Mouse (Mus musculus) spleen, adult 2 months (tissue): ENCODE measurements around the gene Shroom3. TPM values are rescaled to one million over a fixed set of nuclear protein-coding genes. Genes with fewer than 3 reads are reported as not detected.

ENCODE experiments used
- DNase-seq, 2 experiments: peaks; one replicate each; pipeline versions ENCODE4 v3.0.0 to v3.0.0-alpha.2; 2012 to 2021; ENCODE audit warnings: low spot score in 2 of 2, low read depth in 1 of 2
- H3K27ac ChIP-seq: fragments of 200-500 bp; 2 replicates; pipeline ENCODE4 v1.5.1; 2012; ENCODE audit warnings: low read length, inconsistent platforms; ENCODE audit not compliant: insufficient read depth
- H3K27me3 ChIP-seq: fragments of 200-500 bp; 2 replicates; pipeline ENCODE4 v1.6.1; 2012; ENCODE audit warnings: mild to moderate bottlenecking, moderate library complexity, low read length, inconsistent platforms; ENCODE audit not compliant: control insufficient read depth, insufficient read depth
- H3K36me3 ChIP-seq: fragments of 200-500 bp; 2 replicates; pipeline ENCODE4 v1.6.1; 2012; ENCODE audit warnings: mild to moderate bottlenecking, low read length, inconsistent platforms; ENCODE audit not compliant: control insufficient read depth, insufficient read depth
- H3K4me1 ChIP-seq: fragments of 200-500 bp; 2 replicates; pipeline ENCODE4 v1.6.1; 2011; ENCODE audit warnings: inconsistent platforms; ENCODE audit not compliant: control insufficient read depth, insufficient read depth, insufficient read length
- H3K4me3 ChIP-seq: fragments of 200-500 bp; 2 replicates; pipeline ENCODE4 v1.5.1; 2011; ENCODE audit warnings: mild to moderate bottlenecking, inconsistent platforms; ENCODE audit not compliant: insufficient read depth, insufficient read length; ENCODE audit errors: extremely low read depth
- CTCF ChIP-seq: fragments of 200-500 bp; IDR thresholded peaks from 2 replicates; pipeline ENCODE4 v1.5.1; 2011; ENCODE audit warnings: mild to moderate bottlenecking, inconsistent platforms; ENCODE audit not compliant: insufficient read depth, insufficient read length, insufficient replicate concordance; ENCODE audit errors: extremely low read depth
- POLR2A ChIP-seq: fragments of 200-500 bp; IDR thresholded peaks from 2 replicates; pipeline ENCODE4 v1.6.1; 2011; ENCODE audit warnings: low read depth, low read length, inconsistent platforms
- WGBS: fragments of 180-500 bp; shearing (Covaris S2); methylation state at CpG from one replicate; pipeline ENCODE4 v1.1.7; 2018; 5-methylcytosine and 5-hydroxymethylcytosine counted together
- polyA plus RNA-seq: library from polyadenylated mRNA; depleted of rRNA; stranded (reverse); fragments of >200 nt; gene quantifications from 2 replicates; pipeline ENCODE4 v1.2.3, GENCODE M21; 2012

Gene Shroom3
- polyA plus RNA-seq, 1 experiment: 9.9 TPM

GRCm38 (mm10) chr5:92781082-92781481 is 97.8 kb downstream of the Shroom3 start:
- H3K4me3 ChIP-seq: no peak overlapping the region
- TF ChIP-seq POLR2A (no peak), CTCF (no peak)
- DNase-seq: no peak
- no peaks in the 10 kb centered on the region for H3K36me3 ChIP-seq
- H3K27ac ChIP-seq: no peak overlapping the region
- H3K4me1 ChIP-seq: no peaks in the 10 kb centered on the region
- no peaks in the 10 kb centered on the region for H3K27me3 ChIP-seq

- TF ChIP-seq POLR2A (no peak), CTCF (no peak)
- Histone ChIP-seq H3K4me1 (no peaks in the 10 kb centered on the region), H3K36me3 (no peaks in the 10 kb centered on the region), H3K27ac (no peak overlapping the region), H3K27me3 (no peaks in the 10 kb centered on the region), H3K4me3 (no peak overlapping the region)
- 91% methylated on average over 6 of the region's 6 CpGs for WGBS
- DNase-seq: no peak
Measured at GRCm38 (mm10) chr5:92784037-92784860, 101.0 kb downstream of the Shroom3 start.

GRCm38 (mm10) chr5:92785870-92786436 is 102.7 kb downstream of the Shroom3 start:
- no peak for TF ChIP-seq POLR2A
- TF ChIP-seq CTCF: no peak
- H3K4me3 ChIP-seq: no peak overlapping the region
- no peaks in the 10 kb centered on the region for H3K36me3 ChIP-seq
- H3K4me1 ChIP-seq: no peaks in the 10 kb centered on the region
- H3K27ac ChIP-seq: no peak overlapping the region
- WGBS: 91% methylated on average over 11 of the region's 11 CpGs
- DNase-seq: no peak
- H3K27me3 ChIP-seq: no peaks in the 10 kb centered on the region

- Histone ChIP-seq H3K27me3 (no peaks in the 10 kb centered on the region), H3K27ac (no peak overlapping the region), H3K4me3 (no peak overlapping the region), H3K36me3 (no peaks in the 10 kb centered on the region), H3K4me1 (no peaks in the 10 kb centered on the region)
- WGBS: 57% methylated on average over 8 of the region's 8 CpGs
- no peak for TF ChIP-seq POLR2A
- TF ChIP-seq CTCF: no peak
- no peak for DNase-seq
Measured at GRCm38 (mm10) chr5:92788990-92789389, 105.8 kb downstream of the Shroom3 start.

- no peak overlapping the region for H3K4me3 ChIP-seq
- WGBS: 79% methylated on average over 11 of the region's 11 CpGs
- no peak for DNase-seq
- H3K27ac ChIP-seq: no peak overlapping the region
- no peaks in the 10 kb centered on the region for H3K36me3 ChIP-seq
- no peaks in the 10 kb centered on the region for H3K4me1 ChIP-seq
- H3K27me3 ChIP-seq: no peaks in the 10 kb centered on the region
- no peak for TF ChIP-seq POLR2A
- TF ChIP-seq CTCF: no peak
Measured at GRCm38 (mm10) chr5:92796089-92796990, 113.1 kb downstream of the Shroom3 start.

- Histone ChIP-seq H3K4me1 (no peaks in the 10 kb centered on the region), H3K27me3 (no peaks in the 10 kb centered on the region), H3K4me3 (no peak overlapping the region), H3K36me3 (no peaks in the 10 kb centered on the region), H3K27ac (no peak overlapping the region)
- no peak for DNase-seq
- TF ChIP-seq POLR2A (no peak), CTCF (no peak)
- 70% methylated on average over 3 of the region's 3 CpGs for WGBS
Measured at GRCm38 (mm10) chr5:92797981-92798380, 114.7 kb downstream of the Shroom3 start.
